Mouse (Mus musculus) liver, postnatal 0 days (tissue): ENCODE measurements around the gene Cd69.

ENCODE experiments used
- CTCF ChIP-seq: sonication (generic); IDR thresholded peaks from 2 replicates; pipeline ENCODE4 v1.5.1; 2016; ENCODE audit warnings: antibody characterized with exemption, low read depth
- EP300 ChIP-seq: IDR thresholded peaks from 2 replicates; pipeline ENCODE4 v1.6.1; 2016; ENCODE audit warnings: antibody characterized with exemption, low read depth, mild to moderate bottlenecking

DNA sequence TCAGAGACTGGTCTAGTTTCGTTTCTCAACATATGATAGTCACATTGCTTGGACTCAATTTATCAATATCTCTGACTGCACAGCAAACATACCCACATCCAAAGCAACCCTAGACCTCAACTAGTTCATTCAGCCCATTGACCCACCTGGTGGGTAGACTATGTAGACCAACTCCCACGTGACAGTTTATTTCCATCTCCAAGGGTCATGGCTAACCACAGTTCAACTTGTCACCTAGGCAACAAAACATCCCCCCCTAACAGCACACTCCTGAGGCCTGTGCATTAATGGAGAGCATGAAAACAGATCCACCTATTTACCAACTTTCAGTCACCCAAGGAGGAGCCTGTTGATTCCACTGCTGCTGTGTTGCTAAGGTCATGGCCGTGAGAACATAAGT, 1.6 kb downstream of the Cd69 start:
- no peak for TF ChIP-seq CTCF
- TF ChIP-seq EP300: no peak
